In genomic region chr17:36836427-36836812, GRCm38 (mm10) we compare ENCODE assay signal across 8 mouse cellular contexts. TPM values are rescaled to one million over a fixed set of nuclear protein-coding genes. Genes with fewer than 3 reads are reported as not detected.
DNase-seq lines count a peak whose midpoint lies in the region; ATAC-seq lines count a peak whose summit lies in the region.

No protein-coding gene starts in this region.

- H3K4me1 ChIP-seq in kidney, embryonic 14.5 days (ENCODE audit: control insufficient read depth, insufficient read depth, low read length), result peaks cover 13% of the 10 kb centered on the region; the same call in 1 of the 2 replicates
- H3K4me1 ChIP-seq in hindbrain, embryonic 14.5 days (replicated peaks; ENCODE audit: control insufficient read depth, insufficient read depth, low read length), result peaks cover 20% of the 10 kb centered on the region
- peaks cover 16% of the 10 kb centered on the region for H3K4me1 ChIP-seq in midbrain, embryonic 10.5 days

- no peaks in the 10 kb centered on the region for H3K27me3 ChIP-seq in kidney, embryonic 14.5 days (ENCODE audit: control insufficient read depth, insufficient read depth, low read length)
- H3K27me3 ChIP-seq in hindbrain, embryonic 14.5 days (ENCODE audit: control insufficient read depth, insufficient read depth, low read length), result no peaks in the 10 kb centered on the region
- H3K27me3 ChIP-seq in midbrain, embryonic 10.5 days (ENCODE audit: low read depth, poor library complexity, severe bottlenecking), result no peaks in the 10 kb centered on the region

- H3K4me2 ChIP-seq in kidney, embryonic 14.5 days (replicated peaks; ENCODE audit: low read depth, low read length), result peak overlapping the region; percentile 63
- peak overlapping the region; percentile 70 for H3K4me2 ChIP-seq in hindbrain, embryonic 14.5 days (replicated peaks)

- DNase-seq in kidney, postnatal 10 days, result no peak
- peak; percentile 17 for DNase-seq in brain, adult 2 months (ENCODE audit: low read depth, low spot score)
- DNase-seq in hindbrain, embryonic 14.5 days (ENCODE audit: low spot score), result no peak
- DNase-seq in midbrain, embryonic 10.5 days (ENCODE audit: low spot score), result no peak
- no peak for DNase-seq in left cerebral cortex, postnatal 14 days (ENCODE audit: low spot score in 2 of 2)
- DNase-seq in adrenal gland, postnatal 4 days (ENCODE audit: low spot score in 2 of 2), result no peak
- DNase-seq in cerebellum, postnatal 14 days, result no peak

- peak overlapping the region; percentile 67; the same call in 1 of the 2 replicates for H3K27ac ChIP-seq in kidney, embryonic 14.5 days (ENCODE audit: low read depth, low read length)
- H3K27ac ChIP-seq in hindbrain, embryonic 14.5 days, result peak overlapping the region; percentile 86
- peak overlapping the region; percentile 95 for H3K27ac ChIP-seq in midbrain, embryonic 10.5 days (replicated peaks)

- H3K36me3 ChIP-seq in kidney, embryonic 14.5 days (ENCODE audit: control insufficient read depth, insufficient read depth, low read length), result no peaks in the 10 kb centered on the region
- H3K36me3 ChIP-seq in hindbrain, embryonic 14.5 days (replicated peaks; ENCODE audit: control insufficient read depth, insufficient read depth), result no peaks in the 10 kb centered on the region
- H3K36me3 ChIP-seq in midbrain, embryonic 10.5 days, result 0 out of 2 replicates have a peak, but pooled peaks cover 4% of the 10 kb centered on the region

- H3K9me3 ChIP-seq in kidney, embryonic 14.5 days (ENCODE audit: control insufficient read depth, low read length), result no peaks in the 10 kb centered on the region
- no peaks in the 10 kb centered on the region for H3K9me3 ChIP-seq in hindbrain, embryonic 14.5 days (ENCODE audit: control insufficient read depth, low read length)
- no peaks in the 10 kb centered on the region for H3K9me3 ChIP-seq in midbrain, embryonic 10.5 days (replicated peaks)

- WGBS in kidney, embryonic 14.5 days, result 19% methylated on average over 3 of the region's 3 CpGs
- 13% methylated on average over 3 of the region's 3 CpGs for WGBS in hindbrain, embryonic 14.5 days
- 24% methylated on average over 3 of the region's 3 CpGs for WGBS in midbrain, embryonic 10.5 days

- peak overlapping the region; percentile 65 for H3K4me3 ChIP-seq in kidney, embryonic 14.5 days (ENCODE audit: low read length)
- H3K4me3 ChIP-seq in hindbrain, embryonic 14.5 days (replicated peaks; ENCODE audit: low read length), result peak overlapping the region; percentile 70
- peak overlapping the region; percentile 76 for H3K4me3 ChIP-seq in midbrain, embryonic 10.5 days

- ATAC-seq in kidney, embryonic 14.5 days (ENCODE audit: low FRiP score, low TSS enrichment), result no peak
- peak; percentile 11; the same call in 1 of the 2 replicates for ATAC-seq in hindbrain, embryonic 14.5 days (ENCODE audit: low FRiP score)

- peak overlapping the region; percentile 87; the same call in 1 of the 2 replicates for H3K9ac ChIP-seq in kidney, embryonic 14.5 days (ENCODE audit: low read depth, low read length)
- peak overlapping the region; percentile 76 for H3K9ac ChIP-seq in hindbrain, embryonic 14.5 days

- intact Hi-C loops in left cerebral cortex, postnatal 14 days (cut with DNase I), result no loop called here

RNA-seq across cellular contexts. Expression of gene Trim26, which starts 0.5 kb away (rescaled TPM):
- 23.7 and 32.3 TPM in 2 replicates for polyA plus RNA-seq in kidney, embryonic 14.5 days (2014; fragmentation: Nextera tagmentation; extraction: Ambion mirVana)
- 35.0 and 39.8 TPM in 2 replicates for polyA plus RNA-seq in hindbrain, embryonic 14.5 days (2014; fragmentation: Nextera tagmentation; extraction: Ambion mirVana)
- 46.0 and 48.5 TPM in 2 replicates for polyA plus RNA-seq in midbrain, embryonic 10.5 days (2016; fragmentation: Nextera tagmentation; extraction: Ambion mirVana)
- 10 to 100 TPM; 20.8 to 25.0 TPM for total RNA-seq in left cerebral cortex, postnatal 14 days (2021)
- total RNA-seq in adrenal gland, postnatal 4 days (2021), result 10 to 100 TPM; 71.3 to 77.9 TPM

RNA-seq across cellular contexts. Expression of gene H2-M10.6, which starts 24.4 kb away (rescaled TPM):
- not detected in 2 replicates for polyA plus RNA-seq in kidney, embryonic 14.5 days (2014; fragmentation: Nextera tagmentation; extraction: Ambion mirVana)
- not detected in 2 replicates for polyA plus RNA-seq in hindbrain, embryonic 14.5 days (2014; fragmentation: Nextera tagmentation; extraction: Ambion mirVana)
- not detected in 2 replicates for polyA plus RNA-seq in midbrain, embryonic 10.5 days (2016; fragmentation: Nextera tagmentation; extraction: Ambion mirVana)
- total RNA-seq in left cerebral cortex, postnatal 14 days (2021), result not detected
- total RNA-seq in adrenal gland, postnatal 4 days (2021), result not detected

RNA-seq across cellular contexts. Expression of gene Trim15, which starts 30.6 kb away (rescaled TPM):
- 0.10 and 0.23 TPM in 2 replicates for polyA plus RNA-seq in kidney, embryonic 14.5 days (2014; fragmentation: Nextera tagmentation; extraction: Ambion mirVana)
- 0.61 and 0.78 TPM in 2 replicates for polyA plus RNA-seq in hindbrain, embryonic 14.5 days (2014; fragmentation: Nextera tagmentation; extraction: Ambion mirVana)
- 0.27 and 0.45 TPM in 2 replicates for polyA plus RNA-seq in midbrain, embryonic 10.5 days (2016; fragmentation: Nextera tagmentation; extraction: Ambion mirVana)
- not detected for total RNA-seq in left cerebral cortex, postnatal 14 days (2021)
- total RNA-seq in adrenal gland, postnatal 4 days (2021), result not detected

RNA-seq across cellular contexts. Expression of gene Trim10, which starts 33.0 kb away (rescaled TPM):
- polyA plus RNA-seq in kidney, embryonic 14.5 days (2014; fragmentation: Nextera tagmentation; extraction: Ambion mirVana), result 1.3 and 2.9 TPM in 2 replicates
- 0.88 and 2.1 TPM in 2 replicates for polyA plus RNA-seq in hindbrain, embryonic 14.5 days (2014; fragmentation: Nextera tagmentation; extraction: Ambion mirVana)
- polyA plus RNA-seq in midbrain, embryonic 10.5 days (2016; fragmentation: Nextera tagmentation; extraction: Ambion mirVana), result 6.2 and 7.4 TPM in 2 replicates
- under 1 TPM in 1 of 2 experiments, not detected in 1; 0.15 TPM for total RNA-seq in left cerebral cortex, postnatal 14 days (2021)
- total RNA-seq in adrenal gland, postnatal 4 days (2021), result 1 to 10 TPM; 5.0 to 9.9 TPM

RNA-seq across cellular contexts. Expression of gene Trim40, which starts 53.5 kb away (rescaled TPM):
- not detected in 2 replicates for polyA plus RNA-seq in kidney, embryonic 14.5 days (2014; fragmentation: Nextera tagmentation; extraction: Ambion mirVana)
- not detected in 2 replicates for polyA plus RNA-seq in hindbrain, embryonic 14.5 days (2014; fragmentation: Nextera tagmentation; extraction: Ambion mirVana)
- not detected in 2 replicates for polyA plus RNA-seq in midbrain, embryonic 10.5 days (2016; fragmentation: Nextera tagmentation; extraction: Ambion mirVana)
- not detected for total RNA-seq in left cerebral cortex, postnatal 14 days (2021)
- total RNA-seq in adrenal gland, postnatal 4 days (2021), result under 1 TPM in 1 of 2 experiments, not detected in 1; 0.17 TPM
